Mouse (Mus musculus) spleen, adult 18-20 months (tissue): ENCODE results near the gene Slc35d3.

Experiments
- DNase-seq, 2 experiments: peaks; one replicate each; pipeline ENCODE4 v3.0.0; 2022; ENCODE audit warnings: mixed read lengths in 2 of 2

The Slc35d3 gene

GRCm38 (mm10) chr10:19850998-19851691 is at the start of gene Slc35d3:
Gene Slc35d3 (minus strand): TSS chr10:19851459.
- peak; percentile 8 to 38 for DNase-seq

GRCm38 (mm10) chr10:19900191-19900590 is 48.9 kb upstream of the Slc35d3 start:
- DNase-seq, result no peak

GRCm38 (mm10) chr10:19893976-19894375 is 42.7 kb upstream of the Slc35d3 start:
- DNase-seq, result peak in 1 of 2 experiments; percentile 24

- DNase-seq, result no peak
Measured at GRCm38 (mm10) chr10:19893146-19893545, 41.9 kb upstream of the Slc35d3 start.

- no peak for DNase-seq
Measured at GRCm38 (mm10) chr10:19891686-19892085, 40.4 kb upstream of the Slc35d3 start.

- DNase-seq, result no peak
Measured at GRCm38 (mm10) chr10:19889908-19890307, 38.6 kb upstream of the Slc35d3 start.

GRCm38 (mm10) chr10:19886249-19886648 is 35.0 kb upstream of the Slc35d3 start:
- no peak for DNase-seq

GRCm38 (mm10) chr10:19884409-19884808 is 33.1 kb upstream of the Slc35d3 start:
- no peak for DNase-seq

GRCm38 (mm10) chr10:19880437-19880836 is 29.2 kb upstream of the Slc35d3 start:
- DNase-seq, result no peak

- DNase-seq, result no peak
Measured at GRCm38 (mm10) chr10:19879161-19879560, 27.9 kb upstream of the Slc35d3 start.

- DNase-seq, result no peak
Measured at GRCm38 (mm10) chr10:19877679-19878078, 26.4 kb upstream of the Slc35d3 start.

- DNase-seq, result no peak
Measured at GRCm38 (mm10) chr10:19877257-19877656, 26.0 kb upstream of the Slc35d3 start.

- DNase-seq, result no peak
Measured at GRCm38 (mm10) chr10:19876669-19877068, 25.4 kb upstream of the Slc35d3 start.

GRCm38 (mm10) chr10:19875346-19875745 is 24.1 kb upstream of the Slc35d3 start:
- no peak for DNase-seq

GRCm38 (mm10) chr10:19855597-19856306 is 4.5 kb upstream of the Slc35d3 start:
- DNase-seq, result no peak

GRCm38 (mm10) chr10:19853609-19854008 is 2.4 kb upstream of the Slc35d3 start:
- no peak for DNase-seq

GRCm38 (mm10) chr10:19852776-19853175 is 1.5 kb upstream of the Slc35d3 start:
- no peak for DNase-seq

GRCm38 (mm10) chr10:19850544-19850997 is 688 bp downstream of the Slc35d3 start:
- peak in 1 of 2 experiments; percentile 16 for DNase-seq

GRCm38 (mm10) chr10:19849771-19850365 is 1.4 kb downstream of the Slc35d3 start:
- DNase-seq, result peak; percentile 6 to 8

- no peak for DNase-seq
Measured at GRCm38 (mm10) chr10:19848928-19849770, 2.1 kb downstream of the Slc35d3 start.

GRCm38 (mm10) chr10:19839836-19840235 is 11.4 kb downstream of the Slc35d3 start:
- no peak for DNase-seq

- DNase-seq, result no peak
Measured at GRCm38 (mm10) chr10:19835887-19836710, 15.2 kb downstream of the Slc35d3 start.
